Mouse (Mus musculus): Measurements from ENCODE around the gene Gkn1. TPM values are rescaled to one million over a fixed set of nuclear protein-coding genes. Genes with fewer than 3 reads are reported as not detected.

Gene Gkn1
- not detected in 4 replicates for total RNA-seq (2023)

GRCm38 (mm10) chr6:87350829-87351228 lies at the start of gene Gkn1:
Gene Gkn1 (minus strand): TSS chr6:87350942.

GRCm38 (mm10) chr6:87388877-87389276 lies 38.1 kb upstream of the Gkn1 start, which contains the start of gene Gkn3:
Gene Gkn3 (minus strand): TSS chr6:87388935.

GRCm38 (mm10) chr6:87373057-87373456 lies 22.3 kb upstream of the Gkn1 start, which contains the start of gene Gkn2:
Gene Gkn2 (plus strand): TSS chr6:87373357.

GRCm38 (mm10) chr6:87335091-87335934 lies 15.4 kb downstream of the Gkn1 start, which contains the start of gene Antxr1:
Gene Antxr1 (minus strand): TSS chr6:87335821.

Other genes with a start within 250 kb of the Gkn1 start
- 0.26 to 0.43 TPM (median 0.38 TPM) in 4 replicates for gene D6Ertd527e, start 246.2 kb downstream of the Gkn1 start, total RNA-seq (2023)
- 0.24 to 0.60 TPM (median 0.37 TPM) in 3 of 4 replicates, not detected in the other for gene Antxr1, start 15.1 kb downstream of the Gkn1 start, total RNA-seq (2023)
- gene Gkn2, start 22.4 kb upstream of the Gkn1 start, total RNA-seq (2023), result not detected in 4 replicates
- gene Gkn3, start 38.0 kb upstream of the Gkn1 start, total RNA-seq (2023), result not detected in 4 replicates
- gene Bmp10, start 78.1 kb upstream of the Gkn1 start, total RNA-seq (2023), result not detected in 4 replicates
- gene Arhgap25, start 182.3 kb upstream of the Gkn1 start, total RNA-seq (2023), result 145 to 151 TPM (median 146 TPM) in 4 replicates
- 0.15 to 2.2 TPM (median 0.35 TPM) in 4 replicates for gene Prokr1, start 239.8 kb upstream of the Gkn1 start, total RNA-seq (2023)